Mouse (Mus musculus) forebrain, embryonic 14.5 days (tissue): Measurements from ENCODE around the gene Mlec. TPM values are rescaled to one million over a fixed set of nuclear protein-coding genes. Genes with fewer than 3 reads are reported as not detected.

Source experiments
- ATAC-seq: fragments of 200-750 bp; cut with Nextera tagmentation; 2 replicates; pipeline ENCODE4 v1.8.0; 2017; ENCODE audit warnings: mild to moderate bottlenecking, moderate library complexity
- DNase-seq: peaks from one replicate; pipeline ENCODE4 v3.0.0-alpha.2; 2015; ENCODE audit warnings: low spot score
- H3K27ac ChIP-seq: fragments of 300-500 bp; sonication (generic); 2 replicates; pipeline ENCODE4 v1.5.1; 2014; ENCODE audit warnings: low read depth, mild to moderate bottlenecking, control low read depth, low read length, moderate library complexity
- H3K27me3 ChIP-seq: fragments of 300-500 bp; sonication (generic); replicated peaks from 2 replicates; pipeline ENCODE4 v1.6.1; 2014; ENCODE audit warnings: low read length, control low read depth, mixed read lengths; ENCODE audit not compliant: control insufficient read depth, insufficient read depth
- H3K36me3 ChIP-seq: fragments of 300-500 bp; sonication (generic); 2 replicates; pipeline ENCODE4 v1.6.1; 2014; ENCODE audit warnings: low read length, control low read depth; ENCODE audit not compliant: control insufficient read depth, insufficient read depth
- H3K4me1 ChIP-seq: fragments of 300-500 bp; sonication (generic); 2 replicates; pipeline ENCODE4 v1.6.1; 2014; ENCODE audit warnings: antibody characterized with exemption, low read length, control low read depth; ENCODE audit not compliant: control insufficient read depth, insufficient read depth
- H3K4me2 ChIP-seq: fragments of 300-500 bp; sonication (generic); 2 replicates; pipeline ENCODE4 v1.6.1; 2014; ENCODE audit warnings: mild to moderate bottlenecking, control low read depth, low read length
- H3K4me3 ChIP-seq: fragments of 300-500 bp; sonication (generic); 2 replicates; pipeline ENCODE4 v1.5.1; 2014; ENCODE audit warnings: low read depth, low read length, control low read depth
- H3K9ac ChIP-seq: fragments of 300-500 bp; sonication (generic); 2 replicates; pipeline ENCODE4 v1.6.1; 2014; ENCODE audit warnings: mild to moderate bottlenecking, low read length, control low read depth, moderate library complexity
- H3K9me3 ChIP-seq: fragments of 300-500 bp; sonication (generic); replicated peaks from 2 replicates; pipeline ENCODE4 v1.6.1; 2016; ENCODE audit warnings: low read length, control low read depth, mixed read lengths; ENCODE audit not compliant: control insufficient read depth
- WGBS: fragments of 180-500 bp; shearing (Covaris S2); extraction: QIAGEN DNeasy Blood & Tissue Kit; methylation state at CpG from one replicate; pipeline ENCODE4 v1.1.7; 2014; 5-methylcytosine and 5-hydroxymethylcytosine counted together
- polyA plus RNA-seq: library from polyadenylated mRNA; unstranded; fragments of >200 nt; fragmentation: Nextera tagmentation; extraction: Ambion mirVana; gene quantifications from 2 replicates; pipeline ENCODE4 v1.2.1, GENCODE M21; 2014

The Mlec gene
- polyA plus RNA-seq, 1 experiment from 2014 or later = 11.4 TPM

- no peak overlapping the region for H3K9ac ChIP-seq
- no peaks in the 10 kb centered on the region for H3K36me3 ChIP-seq
- H3K9me3 ChIP-seq = no peaks in the 10 kb centered on the region
- H3K27me3 ChIP-seq = no peaks in the 10 kb centered on the region
- no peak overlapping the region for H3K27ac ChIP-seq
- WGBS = 49% methylated on average over 8 of the region's 8 CpGs
- no peak overlapping the region for H3K4me2 ChIP-seq
- DNase-seq (no peak), ATAC-seq (no peak)
- H3K4me1 ChIP-seq = peaks cover 15% of the 10 kb centered on the region
- no peak overlapping the region for H3K4me3 ChIP-seq
Observed at GRCm38 (mm10) chr5:115182925-115183324, 24.9 kb upstream of the Mlec start.

GRCm38 (mm10) chr5:115181248-115181940 lies 23.4 kb upstream of the Mlec start:
- H3K4me3 ChIP-seq = no peak overlapping the region
- H3K4me2 ChIP-seq = no peak overlapping the region
- H3K27me3 ChIP-seq = no peaks in the 10 kb centered on the region
- H3K27ac ChIP-seq = no peak overlapping the region
- H3K36me3 ChIP-seq = no peaks in the 10 kb centered on the region
- peaks cover 3% of the 10 kb centered on the region; the same call in 1 of the 2 replicates for H3K4me1 ChIP-seq
- no peak overlapping the region for H3K9ac ChIP-seq
- WGBS = 71% methylated on average over 13 of the region's 13 CpGs
- ATAC-seq = no peak
- H3K9me3 ChIP-seq = no peaks in the 10 kb centered on the region
- DNase-seq = no peak

GRCm38 (mm10) chr5:115179596-115179995 lies 21.6 kb upstream of the Mlec start:
- Histone ChIP-seq H3K4me2 (no peak overlapping the region), H3K9me3 (no peaks in the 10 kb centered on the region), H3K9ac (no peak overlapping the region), H3K4me3 (no peak overlapping the region), H3K27me3 (no peaks in the 10 kb centered on the region), H3K36me3 (no peaks in the 10 kb centered on the region), H3K27ac (no peak overlapping the region), H3K4me1 (no peaks in the 10 kb centered on the region)
- DNase-seq (no peak), ATAC-seq (no peak)
- WGBS = 91% methylated on average over 11 of the region's 11 CpGs

- no peak overlapping the region for H3K27ac ChIP-seq
- no peaks in the 10 kb centered on the region for H3K4me1 ChIP-seq
- H3K27me3 ChIP-seq = no peaks in the 10 kb centered on the region
- WGBS = 81% methylated on average over 6 of the region's 6 CpGs
- no peak overlapping the region for H3K9ac ChIP-seq
- ATAC-seq = no peak
- no peaks in the 10 kb centered on the region; the same call in 1 of the 2 replicates for H3K9me3 ChIP-seq
- H3K4me3 ChIP-seq = no peak overlapping the region
- no peak for DNase-seq
- H3K4me2 ChIP-seq = no peak overlapping the region
- H3K36me3 ChIP-seq = no peaks in the 10 kb centered on the region
Observed at GRCm38 (mm10) chr5:115177866-115178265, 19.9 kb upstream of the Mlec start.

GRCm38 (mm10) chr5:115174554-115174953 lies 16.6 kb upstream of the Mlec start:
- WGBS = 75% methylated on average over 1 of the region's 1 CpGs
- DNase-seq = no peak
- H3K4me3 ChIP-seq = no peak overlapping the region
- H3K27me3 ChIP-seq = no peaks in the 10 kb centered on the region
- ATAC-seq = no peak
- no peaks in the 10 kb centered on the region for H3K4me1 ChIP-seq
- H3K36me3 ChIP-seq = no peaks in the 10 kb centered on the region
- H3K27ac ChIP-seq = no peak overlapping the region
- H3K4me2 ChIP-seq = no peak overlapping the region
- no peaks in the 10 kb centered on the region; the same call in 1 of the 2 replicates for H3K9me3 ChIP-seq
- no peak overlapping the region for H3K9ac ChIP-seq

- Histone ChIP-seq H3K27ac (no peak overlapping the region), H3K27me3 (no peaks in the 10 kb centered on the region), H3K4me3 (no peak overlapping the region), H3K9me3 (no peaks in the 10 kb centered on the region; the same call in 1 of the 2 replicates), H3K9ac (no peak overlapping the region), H3K4me1 (no peaks in the 10 kb centered on the region), H3K36me3 (no peaks in the 10 kb centered on the region), H3K4me2 (no peak overlapping the region)
- ATAC-seq (no peak), DNase-seq (no peak)
- 92% methylated on average over 8 of the region's 8 CpGs for WGBS
Observed at GRCm38 (mm10) chr5:115170150-115170549, 12.2 kb upstream of the Mlec start.

GRCm38 (mm10) chr5:115168641-115169415 lies 10.8 kb upstream of the Mlec start:
- Histone ChIP-seq H3K27me3 (no peaks in the 10 kb centered on the region), H3K4me1 (no peaks in the 10 kb centered on the region), H3K9me3 (no peaks in the 10 kb centered on the region), H3K4me2 (no peak overlapping the region), H3K4me3 (no peak overlapping the region), H3K9ac (no peak overlapping the region), H3K36me3 (no peaks in the 10 kb centered on the region), H3K27ac (no peak overlapping the region)
- DNase-seq (no peak), ATAC-seq (no peak)
- WGBS = 46% methylated on average over 27 of the region's 27 CpGs

- Histone ChIP-seq H3K4me2 (no peak overlapping the region), H3K9ac (no peak overlapping the region), H3K36me3 (no peaks in the 10 kb centered on the region), H3K4me1 (no peaks in the 10 kb centered on the region), H3K27me3 (no peaks in the 10 kb centered on the region), H3K4me3 (no peak overlapping the region), H3K27ac (no peak overlapping the region), H3K9me3 (no peaks in the 10 kb centered on the region)
- WGBS = 87% methylated on average over 6 of the region's 6 CpGs
- ATAC-seq = no peak
- no peak for DNase-seq
Observed at GRCm38 (mm10) chr5:115167396-115167795, 9.4 kb upstream of the Mlec start.

- Histone ChIP-seq H3K9me3 (no peaks in the 10 kb centered on the region), H3K9ac (no peak overlapping the region)
Observed at GRCm38 (mm10) chr5:115166815-115167194, 8.8 kb upstream of the Mlec start.

More at GRCm38 (mm10) chr5:115166815-115167194, 8.8 kb upstream of the Mlec start:
- no peaks in the 10 kb centered on the region for H3K4me1 ChIP-seq
- DNase-seq (no peak), ATAC-seq (no peak)
- no peak overlapping the region for H3K4me3 ChIP-seq
- H3K36me3 ChIP-seq = no peaks in the 10 kb centered on the region
- no peak overlapping the region for H3K4me2 ChIP-seq
- WGBS = 83% methylated on average over 7 of the region's 7 CpGs
- no peak overlapping the region for H3K27ac ChIP-seq
- H3K27me3 ChIP-seq = no peaks in the 10 kb centered on the region
